Mouse (Mus musculus) myocyte (in vitro differentiated cells): ENCODE results near the gene Rpl38.
"Not testable (repeated sequence)": the region's sequence is repeated elsewhere in the genome, so short reads cannot be mapped to it uniquely, and the experiment has no call there.

Experiments
- E2F4 ChIP-seq: IDR thresholded peaks from one replicate; pipeline ENCODE4 v1.6.1; 2011; ENCODE audit warnings: mild to moderate bottlenecking, control low read depth, moderate library complexity; ENCODE audit not compliant: insufficient read depth
- POLR2AphosphoS2 ChIP-seq: IDR thresholded peaks from one replicate; pipeline ENCODE4 v1.6.1; 2011; ENCODE audit warnings: low read depth, control low read depth; ENCODE audit not compliant: insufficient read length

DNA sequence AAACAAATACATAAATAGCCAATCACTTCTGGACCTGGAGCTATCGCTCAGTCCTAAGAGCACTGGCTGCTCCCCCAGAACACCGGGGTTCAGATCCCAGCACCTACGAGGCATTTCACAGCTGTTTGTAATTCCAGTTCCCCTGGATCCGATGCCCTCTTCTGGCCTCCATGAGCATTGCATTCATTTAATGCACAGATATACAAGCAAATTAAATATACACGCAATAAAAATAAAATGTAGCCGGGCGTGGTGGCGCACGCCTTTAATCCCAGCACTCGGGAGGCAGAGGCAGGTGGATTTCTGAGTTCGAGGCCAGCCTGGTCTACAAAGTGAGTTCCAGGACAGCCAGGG is 415 bp upstream of the Rpl38 start:
- not testable (repeated sequence) for TF ChIP-seq E2F4, POLR2AphosphoS2
